ENCODE assay signal across 8 mouse cellular contexts in the genomic region with DNA sequence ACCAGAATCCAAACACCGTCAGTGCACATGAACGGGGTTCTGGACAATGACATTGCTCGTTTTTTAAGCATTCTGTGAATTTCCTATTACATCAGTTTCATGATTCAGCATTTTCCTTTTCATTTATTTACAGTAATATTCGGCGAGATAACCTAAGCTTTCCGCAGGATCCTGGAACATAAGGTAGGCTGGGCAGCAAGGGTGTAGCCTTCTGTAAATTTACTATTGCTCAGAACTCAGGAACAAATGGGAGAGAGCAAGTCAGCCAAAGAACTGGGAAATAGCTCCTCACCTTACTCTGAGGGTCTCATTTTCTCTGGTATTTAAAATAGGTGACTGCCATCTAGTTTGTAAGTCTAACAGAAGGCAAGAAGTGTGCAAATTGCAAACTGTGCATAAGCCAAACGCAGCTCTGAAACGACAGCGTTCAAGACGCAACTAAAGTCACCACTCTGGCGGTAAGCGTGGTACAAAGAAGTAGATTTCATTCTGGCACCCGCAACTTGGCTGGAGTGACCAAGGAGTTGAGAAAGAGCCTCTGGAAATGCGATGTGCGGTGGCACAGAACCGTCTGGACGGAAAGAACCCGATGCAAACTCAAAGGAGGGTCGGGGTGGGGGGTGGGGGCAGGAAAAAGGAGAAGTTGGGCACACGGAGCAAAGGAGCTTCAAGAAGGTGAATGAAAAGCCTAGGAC. TPM values are rescaled to one million over a fixed set of nuclear protein-coding genes. Genes with fewer than 3 reads are reported as not detected.
DNase-seq lines count a peak whose midpoint lies in the region; ATAC-seq and TF ChIP-seq lines count a peak whose summit lies in the region.

No protein-coding gene starts in this region.

- no peak for TF ChIP-seq CTCF in E14TG2a.4 (conservative IDR thresholded peaks at IDR 0.05; ENCODE audit: low read length)

- peaks cover 30% of the 10 kb centered on the region for H3K4me1 ChIP-seq in heart, embryonic 10.5 days
- peaks cover 32% of the 10 kb centered on the region for H3K4me1 ChIP-seq in E14TG2a.4 (replicated peaks; ENCODE audit: low read depth, low read length)
- peaks cover 48% of the 10 kb centered on the region for H3K4me1 ChIP-seq in forebrain, embryonic 15.5 days
- H3K4me1 ChIP-seq in liver, embryonic 16.5 days (ENCODE audit: control insufficient read depth, low read depth, low read length), result peaks cover 2% of the 10 kb centered on the region

- ATAC-seq in forebrain, embryonic 15.5 days (replicated peaks), result no peak
- no peak for ATAC-seq in liver, embryonic 16.5 days (ENCODE audit: low read depth)

- peaks cover 68% of the 10 kb centered on the region for H3K27me3 ChIP-seq in heart, embryonic 10.5 days (ENCODE audit: insufficient read depth, poor library complexity, severe bottlenecking)
- peaks cover 83% of the 10 kb centered on the region for H3K27me3 ChIP-seq in E14TG2a.4 (ENCODE audit: insufficient read depth, low read length)
- H3K27me3 ChIP-seq in forebrain, embryonic 15.5 days, result no peaks in the 10 kb centered on the region
- peaks cover 45% of the 10 kb centered on the region for H3K27me3 ChIP-seq in liver, embryonic 16.5 days (ENCODE audit: control insufficient read depth, insufficient read depth, low read depth, low read length)

- no peaks in the 10 kb centered on the region for H3K36me3 ChIP-seq in heart, embryonic 10.5 days
- H3K36me3 ChIP-seq in E14TG2a.4 (ENCODE audit: insufficient read depth, low read length), result no peaks in the 10 kb centered on the region
- H3K36me3 ChIP-seq in forebrain, embryonic 15.5 days, result no peaks in the 10 kb centered on the region
- H3K36me3 ChIP-seq in liver, embryonic 16.5 days (ENCODE audit: control insufficient read depth, insufficient read depth), result no peaks in the 10 kb centered on the region

- H3K4me2 ChIP-seq in forebrain, embryonic 15.5 days (replicated peaks), result peak overlapping the region; percentile 96
- peak overlapping the region; percentile 76; the same call in 1 of the 2 replicates for H3K4me2 ChIP-seq in liver, embryonic 16.5 days (ENCODE audit: low read depth, low read length)

- peak overlapping the region; percentile 83 for H3K27ac ChIP-seq in heart, embryonic 10.5 days
- peak overlapping the region; percentile 87 for H3K27ac ChIP-seq in forebrain, embryonic 15.5 days (replicated peaks)
- H3K27ac ChIP-seq in liver, embryonic 16.5 days (ENCODE audit: low read length), result no peak overlapping the region

- no peaks in the 10 kb centered on the region for H3K9me3 ChIP-seq in heart, embryonic 10.5 days
- H3K9me3 ChIP-seq in E14TG2a.4 (ENCODE audit: low read length), result no peaks in the 10 kb centered on the region
- no peaks in the 10 kb centered on the region for H3K9me3 ChIP-seq in forebrain, embryonic 15.5 days
- H3K9me3 ChIP-seq in liver, embryonic 16.5 days (replicated peaks; ENCODE audit: control insufficient read depth, low read length), result no peaks in the 10 kb centered on the region

- H3K4me3 ChIP-seq in heart, embryonic 10.5 days, result peak overlapping the region; percentile 78
- H3K4me3 ChIP-seq in E14TG2a.4 (replicated peaks; ENCODE audit: low read length), result peak overlapping the region; percentile 79
- peak overlapping the region; percentile 85 for H3K4me3 ChIP-seq in forebrain, embryonic 15.5 days
- H3K4me3 ChIP-seq in liver, embryonic 16.5 days (ENCODE audit: low read depth, low read length), result no peak overlapping the region; the same call in 1 of the 2 replicates

- no peak for DNase-seq in heart, embryonic 10.5 days (ENCODE audit: low spot score)
- DNase-seq in heart, adult 18-20 months, result no peak
- no peak for DNase-seq in left cerebral cortex, adult 8-10 months (ENCODE audit: low spot score in 2 of 2)
- DNase-seq in adrenal gland, adult 8-10 months, result no peak
- DNase-seq in gastrocnemius, adult 18-20 months (ENCODE audit: low spot score), result no peak

- 18% methylated on average over 20 of the region's 20 CpGs for WGBS in heart, embryonic 10.5 days
- 18% methylated on average over 20 of the region's 20 CpGs for WGBS in forebrain, embryonic 15.5 days
- WGBS in liver, embryonic 16.5 days (ENCODE audit: insufficient replicate concordance), result 10% methylated on average over 20 of the region's 20 CpGs

- peak overlapping the region; percentile 83 for H3K9ac ChIP-seq in forebrain, embryonic 15.5 days (replicated peaks)
- no peak overlapping the region for H3K9ac ChIP-seq in liver, embryonic 16.5 days (ENCODE audit: low read depth, low read length)

RNA-seq across cellular contexts. Expression of a gene that starts 1.5 kb away (rescaled TPM):
- polyA plus RNA-seq in heart, embryonic 10.5 days (2016; fragmentation: Nextera tagmentation; extraction: Ambion mirVana), result 1.7 and 1.9 TPM in 2 replicates
- total RNA-seq in heart, adult 18-20 months (2021), result 1 to 10 TPM in 1 of 2 experiments, under 1 TPM in 1; 0.89 to 1.3 TPM
- 11.0 and 11.4 TPM in 2 replicates for polyA plus RNA-seq in forebrain, embryonic 15.5 days (2015; fragmentation: Nextera tagmentation; extraction: Ambion mirVana)
- 0.21 TPM in 1 of 2 replicates, not detected in the other for polyA plus RNA-seq in liver, embryonic 16.5 days (2015; fragmentation: Nextera tagmentation; extraction: Ambion mirVana)
- total RNA-seq in left cerebral cortex, adult 8-10 months (2022), result 10 to 100 TPM; 55.6 to 65.4 (median 56.4) TPM
- total RNA-seq in adrenal gland, adult 8-10 months (2022), result 1 to 10 TPM; 1.5 to 3.9 (median 2.1) TPM
- total RNA-seq in gastrocnemius, adult 18-20 months (2021), result 10 to 100 TPM; 52.0 to 54.8 TPM

RNA-seq across cellular contexts. Expression of a gene that starts 54.6 kb away (rescaled TPM):
- polyA plus RNA-seq in heart, embryonic 10.5 days (2016; fragmentation: Nextera tagmentation; extraction: Ambion mirVana), result 104 and 164 TPM in 2 replicates
- 100 to 1,000 TPM; 102 to 119 TPM for total RNA-seq in heart, adult 18-20 months (2021)
- 59.9 and 65.8 TPM in 2 replicates for polyA plus RNA-seq in forebrain, embryonic 15.5 days (2015; fragmentation: Nextera tagmentation; extraction: Ambion mirVana)
- 27.0 and 30.9 TPM in 2 replicates for polyA plus RNA-seq in liver, embryonic 16.5 days (2015; fragmentation: Nextera tagmentation; extraction: Ambion mirVana)
- 10 to 100 TPM; 38.0 to 43.3 (median 40.1) TPM for total RNA-seq in left cerebral cortex, adult 8-10 months (2022)
- total RNA-seq in adrenal gland, adult 8-10 months (2022), result 10 to 100 TPM; 55.6 to 62.9 (median 59.5) TPM
- 10 to 100 TPM; 51.0 to 57.7 TPM for total RNA-seq in gastrocnemius, adult 18-20 months (2021)

Comparison
In these comparisons a context has a peak if more than half of its experiments do, and no peak if none do; other contexts are left out.
1. RNA of a gene that starts 1.5 kb away (total RNA-seq): 55.6 to 65.4 TPM in left cerebral cortex, adult 8-10 months and 52.0 to 54.8 TPM in gastrocnemius, adult 18-20 months; 1.5 to 3.9 TPM in adrenal gland, adult 8-10 months and 0.89 to 1.3 TPM in heart, adult 18-20 months; every median in the first group is over 10 times any median in the second.